Mouse (Mus musculus) cerebellum, postnatal 4 days (tissue): ENCODE results near the gene Fes.
A peak's percentile ranks its signal among the peaks of the same experiment; 100 is the strongest.

ENCODE experiments used
- DNase-seq, 2 experiments: peaks; one replicate each; pipeline ENCODE4 v3.0.0; 2022; ENCODE audit warnings: low spot score in 2 of 2, mixed read lengths in 1 of 2

Gene Fes

GRCm38 (mm10) chr7:80346830-80347229 lies 40.9 kb downstream of the Fes start:
- no peak for DNase-seq

- no peak for DNase-seq
Observed at GRCm38 (mm10) chr7:80346173-80346572, 41.6 kb downstream of the Fes start.

- DNase-seq = no peak
Observed at GRCm38 (mm10) chr7:80343270-80344018, 44.3 kb downstream of the Fes start.

DNA sequence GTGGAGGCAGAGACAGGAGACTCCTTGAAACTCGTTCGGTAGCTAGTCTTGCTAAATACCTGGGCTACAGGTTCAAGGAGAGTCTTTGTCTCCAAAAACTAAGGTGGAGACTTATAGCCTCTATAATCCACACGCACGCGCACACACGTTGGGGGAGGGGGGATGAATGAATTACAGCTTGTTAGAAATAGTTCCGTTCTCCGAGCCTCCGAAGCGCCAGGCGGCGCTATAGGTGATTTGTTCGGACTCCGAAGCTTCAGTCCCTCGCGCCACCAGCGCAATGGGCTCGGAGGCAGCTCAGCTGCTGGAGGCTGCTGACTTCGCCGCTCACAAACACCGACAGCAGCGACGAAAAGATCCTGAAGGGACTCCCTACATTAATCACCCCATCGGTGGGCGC lies 44.9 kb downstream of the Fes start, which contains the start of gene Hddc3:
Gene Hddc3, plus strand, starts transcription at position 247 of the 400 bp plus-strand sequence.
- peak; percentile 91 to 97 for DNase-seq

GRCm38 (mm10) chr7:80341793-80342192 lies 46.0 kb downstream of the Fes start:
- DNase-seq = no peak

- peak in 1 of 2 experiments; percentile 54 for DNase-seq
Observed at GRCm38 (mm10) chr7:80340793-80341192, 47.0 kb downstream of the Fes start, which contains the start of gene Unc45a. Gene Unc45a (minus strand): TSS chr7:80341005.

- DNase-seq = peak; percentile 95 to 98
Observed at GRCm38 (mm10) chr7:80339793-80340628, 47.7 kb downstream of the Fes start.

DNA sequence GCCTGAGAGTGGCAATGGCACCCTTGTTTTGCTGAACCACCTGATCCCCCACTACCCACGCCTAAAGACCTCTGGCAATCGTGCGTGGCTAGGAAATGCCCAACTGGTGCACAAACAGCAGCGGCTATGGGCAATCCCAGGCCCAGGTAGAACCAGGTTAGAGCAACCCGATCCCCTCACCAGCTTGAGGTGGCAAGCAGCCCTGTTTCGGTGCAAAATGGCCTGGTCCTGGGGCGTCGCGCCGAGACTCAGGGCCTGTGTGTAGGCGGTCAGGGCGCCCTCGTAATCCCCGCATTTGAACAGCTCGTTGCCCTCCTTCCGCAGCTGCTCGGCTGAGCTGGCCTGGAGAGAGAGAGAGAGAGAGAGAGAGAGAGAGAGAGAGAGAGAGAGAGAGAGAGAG lies 48.4 kb downstream of the Fes start:
- DNase-seq = peak in 1 of 2 experiments; percentile 40

- no peak for DNase-seq
Observed at GRCm38 (mm10) chr7:80336932-80337331, 50.8 kb downstream of the Fes start.

DNA sequence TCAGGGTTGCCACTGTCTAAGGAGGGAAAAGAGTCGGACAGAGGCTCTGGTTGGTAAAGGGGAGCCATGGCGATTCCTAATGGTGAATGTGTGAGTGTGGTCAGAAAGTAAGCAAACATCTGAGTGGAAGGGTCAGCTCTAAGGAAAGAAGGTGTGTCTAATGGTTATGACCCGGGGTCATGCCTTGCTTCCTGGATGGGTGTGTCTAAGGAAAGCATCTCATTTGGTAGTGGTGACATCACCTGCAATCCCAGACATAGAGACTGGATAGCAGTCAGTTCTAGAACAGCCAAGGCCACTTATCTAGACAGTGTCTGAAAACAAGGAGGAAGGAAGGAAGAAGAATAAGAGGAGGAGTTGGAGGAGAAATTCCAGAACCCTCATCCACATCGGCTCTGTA lies 52.9 kb downstream of the Fes start:
- no peak for DNase-seq

- DNase-seq = no peak
Observed at GRCm38 (mm10) chr7:80331433-80331832, 56.3 kb downstream of the Fes start.

DNA sequence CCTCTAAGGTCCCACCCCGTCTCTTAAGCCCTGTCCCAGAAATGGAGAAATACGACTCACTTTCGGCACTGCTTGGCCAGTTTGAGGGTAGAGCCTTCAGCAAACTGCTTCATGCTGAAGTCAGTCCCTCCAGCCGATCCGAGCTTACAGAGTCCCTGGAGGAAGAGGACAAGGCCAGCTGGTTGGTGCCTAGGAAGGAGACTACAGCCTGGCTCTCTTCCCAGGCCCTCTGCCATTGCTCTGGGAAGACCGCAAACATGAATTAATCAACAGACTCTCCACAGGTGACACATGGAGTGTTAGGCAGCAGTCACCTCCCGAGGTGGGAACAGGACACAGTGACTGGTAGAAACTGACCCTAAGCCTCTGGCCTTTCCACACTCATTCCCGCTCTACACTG lies 57.5 kb downstream of the Fes start:
- DNase-seq = no peak
